Mouse (Mus musculus) hindbrain, embryonic 14.5 days (tissue): ENCODE measurements around the gene Olfr373. TPM values are rescaled to one million over a fixed set of nuclear protein-coding genes. Genes with fewer than 3 reads are reported as not detected.
"Not testable (repeated sequence)": the region's sequence is repeated elsewhere in the genome, so short reads cannot be mapped to it uniquely, and the experiment has no call there.

ENCODE experiments used
- ATAC-seq: fragments of 200-750 bp; cut with Nextera tagmentation; 2 replicates; pipeline ENCODE4 v1.8.0; 2017; ENCODE audit warnings: moderate number of reproducible peaks, mild to moderate bottlenecking, moderate TSS enrichment, moderate library complexity; ENCODE audit not compliant: low FRiP score
- DNase-seq: peaks from one replicate; pipeline ENCODE4 v3.0.0-alpha.2; 2015; ENCODE audit warnings: low spot score
- H3K27ac ChIP-seq: fragments of 300-500 bp; sonication (generic); 2 replicates; pipeline ENCODE4 v1.5.1; 2014; ENCODE audit warnings: mild to moderate bottlenecking, moderate library complexity
- H3K27me3 ChIP-seq: fragments of 300-500 bp; sonication (generic); 2 replicates; pipeline ENCODE4 v1.6.1; 2014; ENCODE audit warnings: mild to moderate bottlenecking, low read length, mixed read lengths; ENCODE audit not compliant: control insufficient read depth, insufficient read depth
- H3K36me3 ChIP-seq: fragments of 300-500 bp; sonication (generic); replicated peaks from 2 replicates; pipeline ENCODE4 v1.6.1; 2014; ENCODE audit not compliant: control insufficient read depth, insufficient read depth
- H3K4me1 ChIP-seq: fragments of 300-500 bp; sonication (generic); replicated peaks from 2 replicates; pipeline ENCODE4 v1.6.1; 2014; ENCODE audit warnings: antibody characterized with exemption, low read length, mixed read lengths; ENCODE audit not compliant: control insufficient read depth, insufficient read depth
- H3K4me2 ChIP-seq: fragments of 300-500 bp; sonication (generic); replicated peaks from 2 replicates; pipeline ENCODE4 v1.6.1; 2014; ENCODE audit warnings: mild to moderate bottlenecking, moderate library complexity
- H3K4me3 ChIP-seq: fragments of 300-500 bp; sonication (generic); replicated peaks from 2 replicates; pipeline ENCODE4 v1.5.1; 2014; ENCODE audit warnings: mild to moderate bottlenecking, low read length
- H3K9ac ChIP-seq: fragments of 300-500 bp; sonication (generic); 2 replicates; pipeline ENCODE4 v1.6.1; 2014
- H3K9me3 ChIP-seq: fragments of 300-500 bp; sonication (generic); 2 replicates; pipeline ENCODE4 v1.6.1; 2016; ENCODE audit warnings: low read length; ENCODE audit not compliant: control insufficient read depth
- WGBS: fragments of 180-500 bp; shearing (Covaris S2); extraction: QIAGEN DNeasy Blood & Tissue Kit; methylation state at CpG from one replicate; pipeline ENCODE4 v1.1.7; 2014; 5-methylcytosine and 5-hydroxymethylcytosine counted together
- polyA plus RNA-seq: library from polyadenylated mRNA; unstranded; fragments of >200 nt; fragmentation: Nextera tagmentation; extraction: Ambion mirVana; gene quantifications from 2 replicates; pipeline ENCODE4 v1.2.1, GENCODE M21; 2014

Gene Olfr373
- polyA plus RNA-seq = not detected in 2 replicates

DNA sequence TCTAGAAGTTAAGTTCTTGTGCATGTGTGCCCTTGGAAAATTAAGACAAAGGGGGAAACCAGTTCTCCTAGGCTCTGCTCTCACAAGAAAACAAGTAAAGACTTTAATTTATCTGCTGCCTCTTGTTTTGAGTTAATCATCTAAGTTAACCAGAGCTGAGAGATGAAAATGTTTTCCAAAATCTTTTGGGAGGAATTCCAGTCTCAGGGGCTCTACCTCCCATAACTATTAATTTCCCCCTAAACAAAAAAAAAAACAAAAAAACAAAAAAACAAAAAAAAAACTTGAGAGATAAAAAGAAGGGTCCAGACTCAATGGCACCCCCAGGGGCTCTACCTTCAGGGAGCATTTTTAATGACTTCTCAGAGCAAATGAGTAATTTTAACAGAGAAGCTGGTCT, at the start of gene Olfr373:
Gene Olfr373, plus strand, starts transcription at position 301 of the 400 bp plus-strand sequence.
- H3K9me3 ChIP-seq, DNase-seq, H3K36me3 ChIP-seq, H3K27me3 ChIP-seq, H3K4me1 ChIP-seq, ATAC-seq, H3K27ac ChIP-seq, H3K9ac ChIP-seq, H3K4me3 ChIP-seq, H3K4me2 ChIP-seq: not testable (repeated sequence)

DNA sequence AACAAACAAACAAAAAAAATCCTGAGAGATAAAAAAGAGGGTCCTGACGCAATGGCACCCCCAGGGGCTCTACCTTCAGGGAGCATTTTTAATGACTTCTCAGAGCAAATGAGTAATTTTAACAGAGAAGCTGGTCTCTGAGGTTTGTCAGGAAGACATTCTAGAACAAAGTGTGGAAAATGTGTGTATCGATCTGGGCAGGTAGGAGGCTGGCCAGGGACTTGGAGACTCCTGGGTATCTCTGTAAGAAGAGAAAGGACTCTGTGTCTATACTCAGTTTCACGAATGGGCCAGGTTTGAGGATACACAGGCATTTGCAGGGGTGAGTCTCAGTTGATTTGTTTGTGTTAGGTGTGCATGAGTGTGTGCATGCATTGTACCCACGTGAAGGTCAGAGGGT, 42.1 kb upstream of the Olfr373 start, which contains the start of gene Olfr372:
Gene Olfr372, plus strand, starts transcription at position 301 of the 400 bp plus-strand sequence.
- not testable (repeated sequence) for H3K27ac ChIP-seq, H3K9ac ChIP-seq, H3K27me3 ChIP-seq, H3K9me3 ChIP-seq, H3K36me3 ChIP-seq, H3K4me1 ChIP-seq, ATAC-seq, DNase-seq, H3K4me3 ChIP-seq, H3K4me2 ChIP-seq
- 86% methylated on average over 4 of the region's 4 CpGs for WGBS

DNA sequence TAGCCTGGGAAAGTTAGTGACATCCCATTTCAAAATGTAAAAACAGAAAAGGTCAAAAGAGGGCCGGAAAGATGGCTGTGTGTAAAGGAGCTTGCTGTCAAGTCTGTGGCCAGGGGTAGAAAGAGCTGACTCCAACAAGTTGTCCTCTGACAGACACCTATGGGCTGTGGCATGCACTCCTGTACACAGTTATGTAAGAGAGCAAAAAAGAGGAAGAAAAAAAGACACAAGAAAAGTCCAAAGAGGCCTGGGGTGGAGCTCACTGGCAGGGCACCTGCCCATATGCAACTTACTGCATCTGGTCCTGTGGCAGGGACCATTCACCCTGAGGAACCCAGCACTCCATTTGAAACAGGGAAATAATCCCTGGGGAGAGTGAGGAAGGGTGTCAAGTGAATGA, 40.5 kb upstream of the Olfr373 start:
- Histone ChIP-seq H3K9me3 (no peaks in the 10 kb centered on the region), H3K4me3 (no peak overlapping the region), H3K27me3 (no peaks in the 10 kb centered on the region), H3K36me3 (no peaks in the 10 kb centered on the region), H3K27ac (no peak overlapping the region), H3K4me2 (no peak overlapping the region), H3K9ac (no peak overlapping the region), H3K4me1 (no peaks in the 10 kb centered on the region)
- no peak for DNase-seq
- no peak for ATAC-seq
- WGBS = 92% methylated on average over 1 of the region's 1 CpGs

DNA sequence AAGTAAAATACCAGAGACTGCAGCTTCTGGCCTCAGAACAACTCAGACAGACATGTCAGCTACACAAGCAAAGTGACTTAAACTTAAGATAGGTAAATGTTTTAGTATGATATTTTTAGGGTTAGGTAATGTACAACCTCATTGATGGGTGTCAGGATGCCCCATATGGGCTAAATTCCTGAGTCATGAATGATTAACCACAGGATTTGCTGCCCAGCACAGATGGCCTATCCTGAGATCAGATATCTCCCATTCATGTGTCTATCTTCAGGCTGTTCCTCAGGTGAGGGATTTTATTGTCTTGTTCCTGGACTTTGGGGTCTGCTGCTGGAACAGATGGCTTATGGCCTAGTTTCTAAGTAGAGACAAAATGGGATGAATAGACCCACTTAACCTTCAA, 28.3 kb upstream of the Olfr373 start:
- not testable (repeated sequence) for H3K4me2 ChIP-seq, ATAC-seq, H3K27ac ChIP-seq, H3K9me3 ChIP-seq, H3K4me1 ChIP-seq, DNase-seq, H3K4me3 ChIP-seq, H3K9ac ChIP-seq, H3K27me3 ChIP-seq, H3K36me3 ChIP-seq

- not testable (repeated sequence) for H3K4me3 ChIP-seq, H3K4me1 ChIP-seq, ATAC-seq, H3K9ac ChIP-seq, H3K27me3 ChIP-seq, H3K27ac ChIP-seq, DNase-seq, H3K36me3 ChIP-seq, H3K9me3 ChIP-seq, H3K4me2 ChIP-seq
- WGBS = 87% methylated on average over 3 of the region's 4 CpGs
These were observed 25.3 kb upstream of the Olfr373 start for GRCm38 (mm10) chr8:72057643-72058042.

DNA sequence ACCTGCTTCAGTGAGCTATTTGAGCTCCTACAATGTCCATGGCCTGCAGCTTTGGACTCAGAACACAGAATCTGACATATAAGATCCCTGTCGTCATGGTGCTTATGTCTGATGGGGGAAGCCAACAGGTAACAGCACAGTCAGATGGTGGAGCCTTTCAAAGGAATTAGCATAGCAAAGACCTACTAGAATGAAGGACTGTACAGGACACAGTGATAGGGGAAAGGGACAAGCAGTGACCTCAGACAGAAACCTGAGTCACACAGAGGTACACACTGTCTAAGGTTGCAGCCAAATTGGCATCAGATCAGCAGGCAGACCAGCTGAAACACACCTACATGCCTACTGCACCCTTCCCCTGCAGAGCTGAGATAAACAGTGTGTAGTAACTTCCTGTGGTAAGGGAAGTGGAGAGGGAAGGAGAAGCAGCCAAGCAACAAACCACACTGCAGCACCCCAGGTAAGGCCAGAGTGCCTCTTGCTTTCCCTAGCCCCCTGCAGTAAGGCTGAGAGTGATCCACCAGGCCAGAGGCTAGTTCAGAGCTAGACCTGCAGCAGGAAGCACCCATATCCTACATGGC, 16.1 kb upstream of the Olfr373 start:
- not testable (repeated sequence) for H3K9me3 ChIP-seq, H3K36me3 ChIP-seq, H3K4me3 ChIP-seq, H3K9ac ChIP-seq, ATAC-seq, H3K27ac ChIP-seq, H3K4me1 ChIP-seq, DNase-seq, H3K4me2 ChIP-seq, H3K27me3 ChIP-seq
- 64% methylated on average over 1 of the region's 1 CpGs for WGBS

DNA sequence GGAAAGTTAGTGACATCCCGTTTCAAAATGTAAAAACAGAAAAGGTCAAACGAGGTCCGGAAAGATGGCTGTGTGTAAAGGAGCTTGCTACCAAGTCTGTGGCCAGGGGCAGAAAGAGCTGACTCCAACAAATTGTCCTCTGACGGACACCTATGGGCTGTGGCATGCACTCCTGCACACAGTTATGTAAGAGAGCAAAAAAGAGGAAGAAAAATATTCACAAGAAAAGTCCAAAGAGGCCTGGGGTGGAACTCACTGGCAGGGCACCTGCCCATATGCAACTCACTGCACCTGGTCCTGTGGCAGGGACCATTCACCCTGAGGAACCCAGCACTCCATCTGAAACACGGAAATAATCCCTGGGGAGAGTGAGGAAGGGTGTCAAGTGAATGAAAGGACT, 1.8 kb downstream of the Olfr373 start:
- no peak overlapping the region for H3K4me2 ChIP-seq
- H3K36me3 ChIP-seq = no peaks in the 10 kb centered on the region
- H3K9ac ChIP-seq = no peak overlapping the region
- no peaks in the 10 kb centered on the region for H3K9me3 ChIP-seq
- no peak overlapping the region for H3K4me3 ChIP-seq
- 80% methylated on average over 5 of the region's 5 CpGs for WGBS
- no peak overlapping the region for H3K27ac ChIP-seq
- H3K4me1 ChIP-seq = no peaks in the 10 kb centered on the region
- ATAC-seq = no peak
- DNase-seq = no peak
- H3K27me3 ChIP-seq = no peaks in the 10 kb centered on the region

- not testable (repeated sequence) for ATAC-seq, H3K4me2 ChIP-seq, DNase-seq, H3K4me3 ChIP-seq, H3K27me3 ChIP-seq, H3K4me1 ChIP-seq, H3K36me3 ChIP-seq, H3K27ac ChIP-seq, H3K9me3 ChIP-seq, H3K9ac ChIP-seq
- WGBS = 82% methylated on average over 3 of the region's 3 CpGs
These were observed 4.6 kb downstream of the Olfr373 start for GRCm38 (mm10) chr8:72087611-72088010.

GRCm38 (mm10) chr8:72096721-72097120, 13.7 kb downstream of the Olfr373 start:
- H3K9ac ChIP-seq, DNase-seq, H3K36me3 ChIP-seq, H3K9me3 ChIP-seq, H3K4me2 ChIP-seq, ATAC-seq, H3K27ac ChIP-seq, H3K27me3 ChIP-seq, H3K4me1 ChIP-seq, H3K4me3 ChIP-seq: not testable (repeated sequence)
